Mouse (Mus musculus) heart, embryonic 14.5 days (tissue): ENCODE measurements around the gene Ak1. TPM values are rescaled to one million over a fixed set of nuclear protein-coding genes. Genes with fewer than 3 reads are reported as not detected.
A peak's percentile ranks its signal among the peaks of the same experiment; 100 is the strongest.

Experiments
- ATAC-seq: fragments of 200-750 bp; cut with Nextera tagmentation; 2 replicates; pipeline ENCODE4 v1.8.0; 2017; ENCODE audit warnings: low read depth, moderate TSS enrichment; ENCODE audit not compliant: insufficient number of reproducible peaks, insufficient read depth, low FRiP score
- H3K27ac ChIP-seq, 2 experiments: fragments of 200-500 bp in 1 of 2; fragments of 300-500 bp in 1 of 2; sonication (generic) in 1 of 2; replicated peaks in 1 of 2; 2 replicates each; pipeline ENCODE4 v1.5.1; 2012 to 2014; ENCODE audit warnings: low read depth in 2 of 2, low read length in 2 of 2, control low read depth in 1 of 2, mild to moderate bottlenecking in 1 of 2, mixed read lengths in 1 of 2; ENCODE audit not compliant: control insufficient read depth in 1 of 2, insufficient read depth in 1 of 2
- H3K27me3 ChIP-seq: fragments of 300-500 bp; sonication (generic); 2 replicates; pipeline ENCODE4 v1.6.1; 2014; ENCODE audit warnings: mild to moderate bottlenecking, low read length, control low read depth; ENCODE audit not compliant: control insufficient read depth, insufficient read depth
- H3K36me3 ChIP-seq: fragments of 300-500 bp; sonication (generic); 2 replicates; pipeline ENCODE4 v1.6.1; 2014; ENCODE audit warnings: mild to moderate bottlenecking, control low read depth, low read length, mixed read lengths; ENCODE audit not compliant: control insufficient read depth, insufficient read depth
- H3K4me1 ChIP-seq, 2 experiments: fragments of 200-500 bp in 1 of 2; fragments of 300-500 bp in 1 of 2; sonication (generic) in 1 of 2; 2 replicates each; pipeline ENCODE4 v1.6.1; 2012 to 2014; ENCODE audit warnings: low read length in 2 of 2, control low read depth in 1 of 2, mixed read lengths in 1 of 2; ENCODE audit not compliant: control insufficient read depth in 2 of 2, insufficient read depth in 2 of 2
- H3K4me2 ChIP-seq: fragments of 300-500 bp; sonication (generic); 2 replicates; pipeline ENCODE4 v1.6.1; 2014; ENCODE audit warnings: mild to moderate bottlenecking, low read length
- H3K4me3 ChIP-seq, 2 experiments: fragments of 200-500 bp in 1 of 2; fragments of 300-500 bp in 1 of 2; sonication (generic) in 1 of 2; 2 replicates each; pipeline ENCODE4 v1.5.1; 2012 to 2014; ENCODE audit warnings: low read length in 2 of 2, mild to moderate bottlenecking in 2 of 2, control low read depth in 1 of 2, low read depth in 1 of 2, moderate library complexity in 1 of 2; ENCODE audit not compliant: control insufficient read depth in 1 of 2, insufficient read depth in 1 of 2
- H3K9ac ChIP-seq: fragments of 300-500 bp; sonication (generic); 2 replicates; pipeline ENCODE4 v1.6.1; 2014; ENCODE audit warnings: mild to moderate bottlenecking, low read length
- H3K9me3 ChIP-seq: fragments of 300-500 bp; sonication (generic); 2 replicates; pipeline ENCODE4 v1.6.1; 2016; ENCODE audit warnings: low read length, control low read depth; ENCODE audit not compliant: control insufficient read depth
- WGBS: fragments of 180-500 bp; shearing (Covaris S2); extraction: QIAGEN DNeasy Blood & Tissue Kit; methylation state at CpG from one replicate; pipeline ENCODE4 v1.1.7; 2014; 5-methylcytosine and 5-hydroxymethylcytosine counted together
- polyA plus RNA-seq: library from polyadenylated mRNA; unstranded; fragments of >200 nt; fragmentation: Nextera tagmentation; extraction: Ambion mirVana; gene quantifications from 2 replicates; pipeline ENCODE4 v1.2.1, GENCODE M21; 2014

Gene Ak1
- polyA plus RNA-seq, 1 experiment from 2014 or later, result 336 TPM

GRCm38 (mm10) chr2:32629276-32629976, 7.9 kb downstream of the Ak1 start:
- peaks cover 48% of the 10 kb centered on the region for H3K36me3 ChIP-seq
- H3K27ac ChIP-seq, result peak overlapping the region in 1 of 2 experiments; percentile 61; a peak in 2 of 4 replicates
- peak overlapping the region; percentile 93 for H3K9ac ChIP-seq
- H3K4me2 ChIP-seq, result peak overlapping the region; percentile 85
- H3K4me3 ChIP-seq, result peak overlapping the region in 1 of 2 experiments; percentile 50; a peak in 1 of 4 replicates
- peaks cover 51 to 61% of the 10 kb centered on the region in 2 experiments for H3K4me1 ChIP-seq
- H3K27me3 ChIP-seq, result no peaks in the 10 kb centered on the region
- no peaks in the 10 kb centered on the region for H3K9me3 ChIP-seq
- WGBS, result 54% methylated on average over 9 of the region's 9 CpGs
- ATAC-seq, result no peak

- peaks cover 47 to 58% of the 10 kb centered on the region in 2 experiments for H3K4me1 ChIP-seq
- no peak overlapping the region for H3K4me3 ChIP-seq
- H3K27me3 ChIP-seq, result no peaks in the 10 kb centered on the region
- 82% methylated on average over 9 of the region's 9 CpGs for WGBS
- no peaks in the 10 kb centered on the region for H3K9me3 ChIP-seq
- H3K9ac ChIP-seq, result no peak overlapping the region
- no peak overlapping the region for H3K27ac ChIP-seq
- peaks cover 54% of the 10 kb centered on the region for H3K36me3 ChIP-seq
- no peak overlapping the region for H3K4me2 ChIP-seq
- no peak for ATAC-seq
These were observed 8.5 kb downstream of the Ak1 start for GRCm38 (mm10) chr2:32630036-32630435.

- Histone ChIP-seq H3K4me3 (no peak overlapping the region), H3K9me3 (no peaks in the 10 kb centered on the region), H3K27ac (no peak overlapping the region), H3K36me3 (peaks cover 59% of the 10 kb centered on the region), H3K4me1 (peaks cover 42 to 56% of the 10 kb centered on the region in 2 experiments), H3K27me3 (no peaks in the 10 kb centered on the region), H3K4me2 (no peak overlapping the region), H3K9ac (no peak overlapping the region)
- ATAC-seq, result no peak
- 83% methylated on average over 10 of the region's 10 CpGs for WGBS
These were observed 9.5 kb downstream of the Ak1 start for GRCm38 (mm10) chr2:32631046-32631445.

GRCm38 (mm10) chr2:32631737-32632394, 10.3 kb downstream of the Ak1 start:
- no peak overlapping the region for H3K9ac ChIP-seq
- H3K4me2 ChIP-seq, result no peak overlapping the region
- H3K4me1 ChIP-seq, result peaks cover 37 to 51% of the 10 kb centered on the region in 2 experiments
- H3K36me3 ChIP-seq, result peaks cover 67% of the 10 kb centered on the region
- peak; percentile 21; the same call in 1 of the 2 replicates for ATAC-seq
- WGBS, result 38% methylated on average over 7 of the region's 7 CpGs
- H3K9me3 ChIP-seq, result no peaks in the 10 kb centered on the region
- H3K27me3 ChIP-seq, result no peaks in the 10 kb centered on the region
- peak overlapping the region in 1 of 2 experiments; percentile 53; a peak in 2 of 4 replicates for H3K27ac ChIP-seq
- no peak overlapping the region for H3K4me3 ChIP-seq

- no peaks in the 10 kb centered on the region for H3K9me3 ChIP-seq
- 71% methylated on average over 5 of the region's 5 CpGs for WGBS
- H3K4me1 ChIP-seq, result peaks cover 28 to 44% of the 10 kb centered on the region in 2 experiments
- H3K27ac ChIP-seq, result peak overlapping the region in 1 of 2 experiments; percentile 70; a peak in 3 of 4 replicates
- H3K9ac ChIP-seq, result no peak overlapping the region
- no peaks in the 10 kb centered on the region for H3K27me3 ChIP-seq
- no peak overlapping the region for H3K4me3 ChIP-seq
- H3K36me3 ChIP-seq, result peaks cover 68% of the 10 kb centered on the region
- no peak for ATAC-seq
- no peak overlapping the region for H3K4me2 ChIP-seq
These were observed 12.1 kb downstream of the Ak1 start for GRCm38 (mm10) chr2:32633660-32634059.

- H3K9me3 ChIP-seq, result no peaks in the 10 kb centered on the region
- no peaks in the 10 kb centered on the region for H3K27me3 ChIP-seq
- H3K9ac ChIP-seq, result peak overlapping the region; percentile 5; the same call in 1 of the 2 replicates
- no peak overlapping the region for H3K4me2 ChIP-seq
- no peak for ATAC-seq
- H3K27ac ChIP-seq, result peak overlapping the region; percentile 32 to 70; a peak in 3 of 4 replicates
- H3K36me3 ChIP-seq, result peaks cover 67% of the 10 kb centered on the region
- H3K4me1 ChIP-seq, result peaks cover 19 to 36% of the 10 kb centered on the region in 2 experiments
- H3K4me3 ChIP-seq, result no peak overlapping the region
- 83% methylated on average over 10 of the region's 10 CpGs for WGBS
These were observed 12.9 kb downstream of the Ak1 start for GRCm38 (mm10) chr2:32634277-32635105.

GRCm38 (mm10) chr2:32636617-32637016, 15.1 kb downstream of the Ak1 start:
- 70% methylated on average over 7 of the region's 7 CpGs for WGBS
- Histone ChIP-seq H3K36me3 (peaks cover 46% of the 10 kb centered on the region), H3K4me1 (peaks cover 22 to 39% of the 10 kb centered on the region in 2 experiments)

More at GRCm38 (mm10) chr2:32636617-32637016, 15.1 kb downstream of the Ak1 start:
- no peak overlapping the region for H3K9ac ChIP-seq
- H3K4me3 ChIP-seq, result no peak overlapping the region
- no peaks in the 10 kb centered on the region for H3K27me3 ChIP-seq
- no peak overlapping the region for H3K4me2 ChIP-seq
- no peaks in the 10 kb centered on the region for H3K9me3 ChIP-seq
- H3K27ac ChIP-seq, result peak overlapping the region in 1 of 2 experiments; percentile 69; a peak in 2 of 4 replicates
- ATAC-seq, result no peak
